25 mouse cellular contexts compared by ENCODE assay signal in the genomic region with DNA sequence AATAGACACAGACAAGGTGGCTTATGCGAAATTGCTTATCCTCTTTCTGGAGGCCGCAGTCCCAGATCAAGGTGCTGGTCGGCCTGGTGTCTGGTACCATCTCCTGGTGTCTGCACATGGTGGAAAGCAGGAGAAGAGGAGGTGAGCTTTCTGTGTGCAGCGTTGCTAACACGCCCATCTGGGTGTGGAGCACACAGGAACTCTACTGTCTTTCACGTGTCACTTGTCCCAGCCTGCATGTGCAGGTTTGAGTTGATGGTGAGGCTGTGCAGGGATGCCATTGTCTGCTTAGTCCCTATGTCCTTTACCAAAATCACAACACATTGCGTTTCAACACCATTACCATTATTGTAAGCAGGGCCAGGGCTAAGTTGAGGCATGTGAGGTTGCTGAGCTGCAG.
"Had no signal": no experiment of that assay in that cellular context is flagged by ENCODE, and none has a peak within 500 bp of the region (broad histone marks: within the 10 kb centered on the region; RNA-seq: fewer than 3 reads in every experiment).

No protein-coding gene starts in this region.

- H3K27me3 ChIP-seq: heart, embryonic 13.5 days; heart, embryonic 15.5 days; hindbrain, embryonic 12.5 days; limb, embryonic 12.5 days; liver, embryonic 13.5 days had no signal

- H3K9me3 ChIP-seq: heart, embryonic 13.5 days; heart, embryonic 15.5 days; hindbrain, embryonic 10.5 days; hindbrain, embryonic 12.5 days; limb, embryonic 10.5 days; limb, embryonic 12.5 days; liver, embryonic 13.5 days had no signal

- H3K4me3 ChIP-seq: heart, adult 2 months; heart, embryonic 13.5 days; heart, embryonic 15.5 days; hindbrain, embryonic 10.5 days; hindbrain, embryonic 12.5 days; layer of hippocampus, adult 2 months; left cerebral cortex, adult 2 months; limb, embryonic 10.5 days; limb, embryonic 12.5 days; liver, embryonic 13.5 days had no signal

- H3K27ac ChIP-seq: heart, adult 2 months; heart, embryonic 13.5 days; heart, embryonic 15.5 days; hindbrain, embryonic 10.5 days; hindbrain, embryonic 12.5 days; hindbrain, embryonic 14.5 days; layer of hippocampus, adult 2 months; left cerebral cortex, adult 2 months; limb, embryonic 10.5 days; limb, embryonic 12.5 days; liver, embryonic 13.5 days had no signal

- ATAC-seq: hindbrain, embryonic 16.5 days; inflammation-experienced regulatory T-cells, adult 6 months; intestine, postnatal 0 days had no signal

- DNase-seq: gastrocnemius, postnatal 14 days; heart, adult 2 months; heart, postnatal 14 days; heart, postnatal 36 days; kidney, adult 18-20 months; kidney, adult 8-10 months; kidney, postnatal 10 days; kidney, postnatal 25 days; kidney, postnatal 4 days; liver; liver, embryonic 13.5 days had no signal

- H3K36me3 ChIP-seq: heart, embryonic 13.5 days; heart, embryonic 15.5 days; hindbrain, embryonic 10.5 days; hindbrain, embryonic 12.5 days; limb, embryonic 10.5 days; limb, embryonic 12.5 days; liver, embryonic 13.5 days had no signal

- H3K4me1 ChIP-seq: hindbrain, embryonic 12.5 days; limb, embryonic 10.5 days had no signal

- H3K4me2 ChIP-seq: heart, embryonic 11.5 days; heart, embryonic 13.5 days; heart, embryonic 15.5 days; hindbrain, embryonic 12.5 days; hindbrain, embryonic 14.5 days; limb, embryonic 12.5 days; liver, embryonic 11.5 days; liver, embryonic 13.5 days had no signal

- H3K9ac ChIP-seq: heart, embryonic 13.5 days; heart, embryonic 15.5 days; hindbrain, embryonic 12.5 days; hindbrain, embryonic 14.5 days; limb, embryonic 12.5 days; liver, embryonic 13.5 days had no signal
